Mouse (Mus musculus): Measurements from ENCODE around the gene Mvk. TPM values are rescaled to one million over a fixed set of nuclear protein-coding genes. Genes with fewer than 3 reads are reported as not detected.

Gene Mvk
- polyA plus RNA-seq, 1 experiment from 2014 or later = 63.8 TPM

- peaks cover 3% of the 10 kb centered on the region; the same call in 1 of the 2 replicates for H3K4me1 ChIP-seq
- H3K27ac ChIP-seq = no peak overlapping the region
- no peak overlapping the region for H3K4me3 ChIP-seq
- no peaks in the 10 kb centered on the region for H3K9me3 ChIP-seq
- no peak overlapping the region for H3K4me2 ChIP-seq
- H3K9ac ChIP-seq = no peak overlapping the region
- no peaks in the 10 kb centered on the region for H3K27me3 ChIP-seq (replicated peaks)
- ATAC-seq (replicated peaks) = no peak
- peaks cover 27% of the 10 kb centered on the region for H3K36me3 ChIP-seq (replicated peaks)
- 52% methylated on average over 5 of the region's 5 CpGs for WGBS
Measured at GRCm38 (mm10) chr5:114422591-114422990, 21.5 kb upstream of the Mvk start.

DNA sequence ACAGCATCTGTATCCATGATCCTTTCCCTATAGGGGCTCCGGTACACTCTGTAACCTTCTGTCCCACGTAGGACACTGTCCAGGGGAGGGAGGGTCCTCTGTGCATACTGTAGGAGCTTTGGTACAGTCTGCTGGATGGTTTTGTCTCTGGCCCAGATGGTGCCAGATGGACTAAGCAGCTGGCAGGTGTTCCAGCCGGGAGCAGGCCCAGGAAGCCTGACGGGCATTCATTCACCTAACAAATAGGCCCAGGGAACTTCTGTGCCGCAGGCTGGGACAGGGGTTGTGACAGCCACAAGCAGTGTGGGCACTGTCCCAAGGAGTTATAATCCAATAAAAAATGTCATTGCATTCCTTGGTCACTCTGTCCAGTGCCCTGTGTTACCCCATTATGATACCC is 20.1 kb upstream of the Mvk start:
- Histone ChIP-seq H3K36me3 (replicated peaks) (peaks cover 16% of the 10 kb centered on the region), H3K27ac (no peak overlapping the region), H3K4me2 (no peak overlapping the region), H3K27me3 (replicated peaks) (no peaks in the 10 kb centered on the region), H3K9ac (no peak overlapping the region), H3K9me3 (no peaks in the 10 kb centered on the region), H3K4me3 (no peak overlapping the region), H3K4me1 (peaks cover 6% of the 10 kb centered on the region; the same call in 1 of the 2 replicates)
- ATAC-seq (replicated peaks) = no peak
- WGBS = 59% methylated on average over 5 of the region's 5 CpGs

- WGBS = 76% methylated on average over 6 of the region's 6 CpGs
- Histone ChIP-seq H3K4me1 (peaks cover 6% of the 10 kb centered on the region; the same call in 1 of the 2 replicates), H3K4me2 (no peak overlapping the region), H3K9me3 (no peaks in the 10 kb centered on the region), H3K27ac (peak overlapping the region; percentile 13; the same call in 1 of the 2 replicates), H3K4me3 (no peak overlapping the region), H3K27me3 (replicated peaks) (no peaks in the 10 kb centered on the region), H3K9ac (no peak overlapping the region), H3K36me3 (replicated peaks) (no peaks in the 10 kb centered on the region)
- ATAC-seq (replicated peaks) = no peak
Measured at GRCm38 (mm10) chr5:114426732-114427131, 17.3 kb upstream of the Mvk start.

- 82% methylated on average over 18 of the region's 18 CpGs for WGBS
- no peak for ATAC-seq (replicated peaks)
- Histone ChIP-seq H3K27me3 (replicated peaks) (no peaks in the 10 kb centered on the region), H3K9me3 (no peaks in the 10 kb centered on the region), H3K27ac (no peak overlapping the region), H3K4me1 (peaks cover 2% of the 10 kb centered on the region; the same call in 1 of the 2 replicates), H3K4me3 (no peak overlapping the region), H3K4me2 (no peak overlapping the region), H3K9ac (no peak overlapping the region), H3K36me3 (replicated peaks) (no peaks in the 10 kb centered on the region)
Measured at GRCm38 (mm10) chr5:114428621-114429020, 15.4 kb upstream of the Mvk start.

DNA sequence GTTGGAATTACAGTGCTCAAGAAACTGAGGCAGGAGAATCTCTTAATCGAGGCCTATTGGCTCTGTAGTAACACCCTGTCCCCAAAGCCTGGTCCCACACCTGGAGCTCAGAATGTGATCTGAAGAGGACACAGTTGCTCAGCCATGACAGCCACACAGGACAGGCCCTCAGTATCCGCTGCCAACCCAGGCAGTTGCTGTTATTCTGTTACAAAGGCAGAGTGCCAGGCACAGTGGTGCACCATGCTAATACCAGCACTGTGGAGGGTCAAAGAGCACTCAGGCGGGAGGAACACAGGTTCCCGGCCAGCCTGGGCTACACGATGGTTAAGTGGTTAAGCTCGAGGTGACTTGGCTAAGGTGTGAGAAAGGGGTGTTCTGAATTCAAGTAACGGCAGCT is 14.3 kb upstream of the Mvk start:
- no peak for ATAC-seq (replicated peaks)
- WGBS = 90% methylated on average over 7 of the region's 7 CpGs
- Histone ChIP-seq H3K4me2 (no peak overlapping the region), H3K4me3 (no peak overlapping the region), H3K27ac (no peak overlapping the region), H3K4me1 (peaks cover 2% of the 10 kb centered on the region; the same call in 1 of the 2 replicates), H3K27me3 (replicated peaks) (no peaks in the 10 kb centered on the region), H3K9ac (no peak overlapping the region), H3K36me3 (replicated peaks) (no peaks in the 10 kb centered on the region), H3K9me3 (no peaks in the 10 kb centered on the region)

DNA sequence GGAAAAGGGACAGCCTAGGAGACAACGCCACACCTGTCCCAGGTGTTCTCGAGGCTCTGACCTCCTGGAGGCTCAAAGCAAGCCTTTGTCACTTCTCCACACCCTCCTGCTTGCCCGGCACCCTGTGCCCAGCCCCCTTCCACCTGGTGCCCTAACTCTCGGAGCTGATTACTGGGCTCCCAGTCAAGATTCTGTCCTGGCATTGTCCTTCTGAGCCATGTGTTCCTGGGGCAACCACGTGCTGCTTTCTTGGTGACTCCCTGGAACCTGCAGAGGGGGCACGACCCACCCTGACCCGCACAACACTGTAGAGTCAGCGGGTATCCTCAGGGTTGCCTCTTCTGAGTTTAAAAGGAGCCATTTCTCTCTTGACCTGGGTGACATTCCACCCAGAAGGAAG is 9.7 kb upstream of the Mvk start:
- Histone ChIP-seq H3K27me3 (replicated peaks) (no peaks in the 10 kb centered on the region), H3K4me2 (no peak overlapping the region), H3K4me1 (no peaks in the 10 kb centered on the region), H3K27ac (no peak overlapping the region), H3K4me3 (no peak overlapping the region), H3K36me3 (replicated peaks) (no peaks in the 10 kb centered on the region), H3K9me3 (no peaks in the 10 kb centered on the region), H3K9ac (no peak overlapping the region)
- no peak for ATAC-seq (replicated peaks)
- WGBS = 92% methylated on average over 8 of the region's 8 CpGs

- no peaks in the 10 kb centered on the region for H3K27me3 ChIP-seq (replicated peaks)
- WGBS = 92% methylated on average over 14 of the region's 14 CpGs
- H3K9ac ChIP-seq = no peak overlapping the region
- H3K4me2 ChIP-seq = no peak overlapping the region
- no peak for ATAC-seq (replicated peaks)
- no peak overlapping the region for H3K4me3 ChIP-seq
- no peaks in the 10 kb centered on the region for H3K9me3 ChIP-seq
- no peak overlapping the region for H3K27ac ChIP-seq
- H3K36me3 ChIP-seq (replicated peaks) = no peaks in the 10 kb centered on the region
- H3K4me1 ChIP-seq = no peaks in the 10 kb centered on the region
Measured at GRCm38 (mm10) chr5:114435588-114435987, 8.5 kb upstream of the Mvk start.

- Histone ChIP-seq H3K4me2 (peak overlapping the region; percentile 77), H3K9ac (peak overlapping the region; percentile 76), H3K4me3 (peak overlapping the region; percentile 71), H3K27me3 (replicated peaks) (no peaks in the 10 kb centered on the region), H3K36me3 (replicated peaks) (peaks cover 3% of the 10 kb centered on the region; the same call in 1 of the 2 replicates), H3K9me3 (no peaks in the 10 kb centered on the region), H3K4me1 (peaks cover 20% of the 10 kb centered on the region), H3K27ac (no peak overlapping the region)
- under 1% methylated on average over 21 of the region's 21 CpGs for WGBS
- peak; percentile 64 for ATAC-seq (replicated peaks)
Measured at GRCm38 (mm10) chr5:114444368-114444692, 261 bp downstream of the Mvk start.

DNA sequence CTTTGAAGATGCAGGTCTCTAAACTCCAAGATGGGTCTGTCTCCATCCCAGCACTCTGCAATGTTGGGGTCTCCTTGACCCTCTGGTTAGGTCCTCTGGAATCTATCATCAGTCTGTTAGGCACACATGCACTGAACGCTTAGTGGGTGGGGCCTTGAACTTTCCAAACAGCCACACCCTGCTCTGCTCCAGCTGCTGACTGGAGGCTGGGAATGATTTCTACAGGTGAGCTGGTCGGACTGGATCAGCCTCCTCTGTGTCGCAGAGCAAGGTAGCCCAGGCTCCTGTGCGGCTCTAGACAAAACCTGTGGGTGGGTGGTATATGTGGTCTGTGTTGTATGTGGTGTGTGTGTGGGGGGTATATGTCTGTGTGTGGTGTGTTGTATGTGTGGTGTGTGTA is 4.9 kb downstream of the Mvk start:
- H3K9me3 ChIP-seq = no peaks in the 10 kb centered on the region
- ATAC-seq (replicated peaks) = no peak
- H3K36me3 ChIP-seq (replicated peaks) = peaks cover 14% of the 10 kb centered on the region; the same call in 1 of the 2 replicates
- no peak overlapping the region for H3K4me3 ChIP-seq
- WGBS = 95% methylated on average over 4 of the region's 4 CpGs
- H3K27ac ChIP-seq = no peak overlapping the region
- H3K9ac ChIP-seq = no peak overlapping the region
- peaks cover 14% of the 10 kb centered on the region for H3K4me1 ChIP-seq
- H3K4me2 ChIP-seq = no peak overlapping the region
- no peaks in the 10 kb centered on the region for H3K27me3 ChIP-seq (replicated peaks)

DNA sequence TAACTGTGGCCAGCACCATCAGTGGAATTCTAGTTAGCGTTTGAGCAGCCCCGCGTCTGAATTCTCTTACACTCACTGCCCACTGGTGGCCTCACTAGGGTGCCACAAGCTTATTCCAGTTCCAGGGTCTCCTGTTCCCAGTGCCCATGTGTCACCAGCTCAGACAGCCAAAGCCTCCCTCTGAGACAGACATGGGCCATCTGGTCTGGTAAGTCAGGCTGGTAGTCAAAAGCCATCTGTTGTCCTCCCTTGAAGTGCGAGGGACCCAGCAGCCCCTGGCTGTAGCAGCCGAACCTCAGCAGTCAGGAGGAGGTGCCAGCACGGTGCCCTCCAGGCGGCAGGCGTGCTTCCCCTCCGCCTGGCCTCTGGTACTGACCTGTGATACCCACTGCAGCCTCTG is 12.2 kb downstream of the Mvk start:
- Histone ChIP-seq H3K9me3 (no peaks in the 10 kb centered on the region), H3K36me3 (replicated peaks) (peaks cover 4% of the 10 kb centered on the region; the same call in 1 of the 2 replicates), H3K27ac (no peak overlapping the region), H3K27me3 (replicated peaks) (no peaks in the 10 kb centered on the region), H3K4me1 (0 out of 2 replicates have a peak, but pooled peaks cover 3% of the 10 kb centered on the region), H3K4me3 (no peak overlapping the region), H3K9ac (no peak overlapping the region), H3K4me2 (no peak overlapping the region)
- 70% methylated on average over 9 of the region's 9 CpGs for WGBS
- ATAC-seq (replicated peaks) = no peak

DNA sequence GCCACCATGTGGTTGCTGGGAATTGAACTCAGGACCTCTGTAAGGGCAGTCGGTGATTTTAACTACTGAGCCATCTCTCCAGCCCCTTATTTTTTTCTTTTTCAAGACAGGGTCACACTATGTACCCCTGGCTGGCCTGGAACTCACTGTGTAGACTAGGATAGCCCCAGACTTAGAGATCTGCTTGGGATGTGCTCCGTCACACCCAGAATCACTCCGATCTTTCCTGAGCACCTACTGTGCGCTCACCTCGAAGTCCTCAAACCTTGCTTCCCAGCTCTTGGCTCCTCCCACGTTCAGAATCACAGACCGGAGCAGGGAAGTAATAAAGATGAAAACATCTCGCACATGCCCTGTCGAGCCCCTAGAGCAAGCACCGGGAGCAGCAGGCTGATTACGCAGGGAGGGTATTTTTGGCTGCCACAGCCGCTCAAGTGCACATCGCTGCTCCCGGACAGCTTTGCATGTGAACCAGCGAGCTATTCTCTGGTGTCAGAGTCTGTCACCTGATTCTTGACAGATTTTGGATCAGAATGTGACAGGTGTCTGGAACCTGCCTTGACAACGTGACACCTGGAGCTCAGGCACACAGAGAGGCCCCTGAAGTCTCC is 13.0 kb downstream of the Mvk start:
- Histone ChIP-seq H3K27ac (no peak overlapping the region), H3K9ac (no peak overlapping the region), H3K9me3 (no peaks in the 10 kb centered on the region), H3K4me1 (0 out of 2 replicates have a peak, but pooled peaks cover 6% of the 10 kb centered on the region), H3K4me3 (no peak overlapping the region), H3K36me3 (replicated peaks) (peaks cover 3% of the 10 kb centered on the region; the same call in 1 of the 2 replicates), H3K4me2 (no peak overlapping the region), H3K27me3 (replicated peaks) (no peaks in the 10 kb centered on the region)
- ATAC-seq (replicated peaks) = no peak
- WGBS = 75% methylated on average over 16 of the region's 16 CpGs

- 6% methylated on average over 7 of the region's 7 CpGs for WGBS
- Histone ChIP-seq H3K4me2 (no peak overlapping the region), H3K27ac (no peak overlapping the region), H3K27me3 (replicated peaks) (0 out of 2 replicates have a peak, but pooled peaks cover 2% of the 10 kb centered on the region), H3K4me3 (no peak overlapping the region), H3K4me1 (peaks cover 14% of the 10 kb centered on the region), H3K9ac (no peak overlapping the region), H3K9me3 (no peaks in the 10 kb centered on the region), H3K36me3 (replicated peaks) (no peaks in the 10 kb centered on the region)
- ATAC-seq (replicated peaks) = no peak
Measured at GRCm38 (mm10) chr5:114461238-114461637, 17.2 kb downstream of the Mvk start.

Measured in midbrain, embryonic 15.5 days (tissue).